Mouse (Mus musculus): Measurements from ENCODE around the gene Pold1.

- TF ChIP-seq POLR2A (IDR thresholded peaks at IDR 0.05; ENCODE audit: control insufficient read depth, low read depth, low read length), result no peak
- no peak for TF ChIP-seq CTCF (IDR thresholded peaks at IDR 0.05; ENCODE audit: control insufficient read depth, insufficient read depth, insufficient replicate concordance, low read depth, low read length)
These were observed 56.4 kb downstream of the Pold1 start for GRCm38 (mm10) chr7:44492166-44492826.
